Mouse (Mus musculus) forelimb bud, embryonic 11.5 days (tissue): ENCODE results near the gene Styx.

Experiments used
- DNase-seq: peaks from one replicate; pipeline ENCODE4 v3.0.0-alpha.2; 2012; ENCODE audit warnings: low read depth, low spot score

Styx gene

DNA sequence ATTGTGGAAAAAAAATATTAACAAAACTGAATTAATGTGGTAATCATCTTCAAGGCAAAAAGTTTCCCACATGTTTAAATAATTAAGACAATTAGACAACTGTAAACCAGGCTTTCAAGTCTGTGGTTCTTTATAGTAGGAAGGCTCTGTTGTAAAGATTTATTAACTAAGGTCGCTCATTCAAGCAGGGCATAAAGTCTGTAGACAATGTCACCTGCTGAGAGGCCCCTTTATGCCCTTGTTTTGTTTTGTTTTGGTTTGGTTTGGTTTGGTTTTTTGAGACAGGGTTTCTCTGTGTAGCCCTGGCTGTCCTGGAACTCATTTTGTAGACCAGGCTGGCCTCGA, 88.0 kb downstream of the Styx start:
- peak; percentile 67 for DNase-seq

DNA sequence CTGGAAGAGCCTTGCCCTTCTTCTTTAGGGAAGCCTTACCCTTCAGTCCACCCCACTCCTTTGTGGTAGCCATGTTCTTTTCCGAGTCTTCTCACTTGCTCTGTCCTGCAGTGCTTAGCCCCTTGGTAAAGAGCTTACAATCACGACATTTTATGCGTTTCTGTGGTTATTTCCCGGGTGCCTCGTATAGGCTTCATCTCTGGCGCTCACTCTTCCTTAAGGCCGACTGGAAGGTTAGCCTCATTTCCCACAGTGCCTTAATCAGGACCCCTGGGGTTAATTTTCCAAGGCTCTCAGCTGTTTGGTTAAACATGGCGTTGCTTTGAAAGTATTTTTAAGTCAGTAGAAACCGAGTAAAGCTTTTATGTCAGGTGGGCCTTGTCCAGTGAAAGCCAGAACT, 88.5 kb downstream of the Styx start:
- no peak for DNase-seq

DNA sequence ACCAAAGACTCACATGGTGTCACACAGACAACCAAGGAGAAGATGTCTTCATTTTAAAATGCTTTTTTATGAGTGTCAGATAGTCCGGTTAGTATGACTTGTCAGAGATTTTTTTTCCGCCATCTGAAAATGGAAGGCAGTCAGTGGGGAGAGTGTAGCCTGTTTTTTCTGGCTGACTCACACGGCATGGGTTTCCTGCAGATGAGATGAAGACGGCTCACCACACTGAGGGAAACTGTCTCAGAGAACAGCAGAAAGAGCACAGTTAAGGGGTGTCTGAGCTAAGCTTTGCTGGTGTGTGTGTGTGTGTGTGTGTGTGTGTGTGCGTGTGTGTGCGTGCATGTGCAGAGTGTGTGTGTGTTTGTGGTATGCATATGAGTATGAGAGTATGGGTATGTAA, 90.4 kb downstream of the Styx start:
- no peak for DNase-seq

DNA sequence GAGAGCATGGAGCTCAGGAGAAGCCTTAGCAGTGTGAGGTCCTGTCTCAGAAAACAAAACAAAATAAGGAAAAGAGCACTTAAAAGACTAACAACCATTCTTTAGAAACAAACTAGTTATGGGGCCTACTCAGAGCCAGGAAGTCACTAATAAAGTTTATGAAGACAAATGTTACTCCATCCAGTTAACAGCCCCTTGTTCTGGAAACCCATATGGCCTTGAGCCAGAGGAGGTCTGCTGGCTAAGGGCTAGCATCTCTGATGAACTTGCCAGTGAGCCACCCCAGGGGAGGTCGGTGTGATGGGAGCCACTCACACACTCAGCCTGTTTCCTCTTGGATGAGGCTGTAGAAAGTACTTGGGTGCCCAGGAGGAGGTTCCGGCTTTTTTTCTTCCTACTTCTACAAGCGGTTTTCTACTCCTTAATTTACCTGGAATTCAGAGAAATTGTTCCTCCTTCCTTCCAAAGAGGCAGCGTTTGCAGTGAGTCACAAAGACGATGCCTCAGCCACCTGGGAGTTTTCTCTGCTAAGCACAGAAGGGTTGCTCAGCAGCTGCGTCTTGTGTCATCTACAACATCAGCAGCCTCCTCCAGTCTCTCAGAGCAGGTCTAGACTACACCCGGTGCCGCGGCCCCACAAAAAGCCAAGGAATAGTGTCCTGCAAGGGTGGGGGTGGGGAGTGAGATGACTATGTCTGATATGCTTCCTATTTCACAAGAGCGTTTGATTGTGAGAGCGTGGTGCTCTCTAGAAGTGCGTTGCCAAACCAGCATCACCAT, 92.1 kb downstream of the Styx start:
- DNase-seq: peak; percentile 57

DNA sequence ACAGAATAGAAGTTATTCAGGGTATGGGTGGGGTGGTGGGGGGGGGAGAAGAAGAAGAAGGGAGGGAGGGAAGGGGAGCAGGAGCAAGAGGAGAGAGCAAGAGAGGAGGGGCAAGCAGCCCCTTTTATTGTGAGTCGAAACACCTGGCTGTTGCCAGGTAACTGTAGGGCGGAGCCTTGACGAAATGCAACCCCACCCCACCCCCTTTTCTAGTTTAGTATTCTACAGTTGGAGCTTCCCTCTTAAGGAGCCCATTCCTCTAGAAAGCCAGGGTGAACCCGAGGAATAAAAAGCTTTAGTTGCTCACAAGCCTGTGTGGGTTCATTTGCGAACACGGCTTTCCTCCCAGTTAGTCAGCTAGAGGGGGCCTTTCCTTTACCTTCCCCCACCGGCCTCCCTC, 94.0 kb downstream of the Styx start:
- DNase-seq: no peak

DNA sequence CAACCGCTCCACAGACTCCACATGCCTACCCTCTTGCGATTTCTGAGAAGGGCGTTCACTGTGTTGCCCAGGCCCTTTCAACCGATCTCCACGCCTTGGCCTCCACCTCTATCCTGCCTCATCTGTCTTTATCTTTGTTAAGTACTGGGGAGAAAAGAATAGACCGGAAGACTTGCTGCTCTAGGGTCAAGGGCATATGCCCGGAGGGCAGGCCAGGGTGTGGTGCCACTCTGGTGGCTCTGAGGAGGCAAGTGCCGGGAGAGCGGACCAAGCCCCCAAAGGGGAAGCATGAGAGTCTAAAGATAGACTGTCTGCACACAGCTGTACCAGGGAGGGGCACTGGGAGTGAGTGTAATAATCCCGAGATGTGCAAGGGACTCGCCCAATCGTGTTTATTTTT, 94.6 kb downstream of the Styx start:
- DNase-seq: no peak

DNA sequence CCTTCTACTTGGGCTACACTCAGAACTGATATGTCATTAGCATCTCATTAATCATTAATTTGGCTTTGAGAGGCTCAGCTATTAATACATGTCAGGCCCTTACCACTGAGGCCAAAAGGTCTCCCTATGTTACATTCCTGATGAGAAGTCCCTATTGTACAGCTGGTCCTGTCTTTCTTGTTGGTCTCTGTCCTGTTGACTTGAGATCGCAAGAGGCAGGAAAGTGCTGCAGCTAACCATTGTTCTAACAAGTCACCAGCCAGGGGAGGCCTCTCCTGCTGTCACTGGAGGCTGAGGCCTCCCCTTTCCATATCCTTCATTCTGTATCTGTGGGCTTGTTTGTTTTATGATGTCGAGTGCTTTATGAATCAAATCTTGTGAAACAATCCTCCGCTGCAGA, 95.9 kb downstream of the Styx start:
- no peak for DNase-seq

DNA sequence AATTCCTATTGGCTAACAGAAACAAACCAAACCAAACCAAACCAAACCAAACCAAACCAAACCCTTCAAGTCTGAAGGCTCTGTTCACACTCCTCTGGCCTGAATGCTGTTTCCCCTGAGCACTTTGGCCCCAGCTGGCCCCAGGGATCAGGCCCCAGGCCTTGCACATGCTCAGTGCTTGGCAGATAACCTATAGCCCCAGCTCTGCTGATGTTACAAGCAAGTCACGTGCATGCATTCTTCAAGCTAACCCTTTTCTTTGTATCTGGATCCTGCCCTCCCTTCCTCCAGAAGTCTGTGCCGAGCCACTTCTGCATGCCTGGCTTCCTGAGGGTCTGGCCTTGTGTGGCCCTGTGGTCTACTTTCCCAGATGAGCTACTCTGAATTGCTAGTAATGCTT, 100.2 kb downstream of the Styx start:
- DNase-seq: no peak

DNA sequence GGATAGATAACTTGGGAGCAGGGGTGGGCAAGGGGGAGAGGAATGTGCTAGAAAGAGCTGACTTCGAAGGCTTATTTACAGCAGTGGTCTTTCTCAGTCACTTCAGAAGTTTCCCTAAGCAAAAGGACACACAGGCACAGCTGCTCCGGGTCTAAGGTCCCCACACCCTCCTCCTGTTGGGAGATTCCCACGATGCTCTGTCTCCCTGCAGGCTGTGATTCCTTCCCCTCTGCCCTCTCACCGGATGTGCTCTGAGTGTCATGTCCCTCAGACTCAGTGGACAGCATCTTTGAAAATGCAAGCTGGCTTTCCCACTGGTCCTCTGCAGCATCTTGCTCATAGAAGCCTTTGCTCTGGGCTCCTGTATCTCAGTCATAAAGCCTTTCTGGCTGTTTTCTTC, 101.3 kb downstream of the Styx start:
- no peak for DNase-seq

DNA sequence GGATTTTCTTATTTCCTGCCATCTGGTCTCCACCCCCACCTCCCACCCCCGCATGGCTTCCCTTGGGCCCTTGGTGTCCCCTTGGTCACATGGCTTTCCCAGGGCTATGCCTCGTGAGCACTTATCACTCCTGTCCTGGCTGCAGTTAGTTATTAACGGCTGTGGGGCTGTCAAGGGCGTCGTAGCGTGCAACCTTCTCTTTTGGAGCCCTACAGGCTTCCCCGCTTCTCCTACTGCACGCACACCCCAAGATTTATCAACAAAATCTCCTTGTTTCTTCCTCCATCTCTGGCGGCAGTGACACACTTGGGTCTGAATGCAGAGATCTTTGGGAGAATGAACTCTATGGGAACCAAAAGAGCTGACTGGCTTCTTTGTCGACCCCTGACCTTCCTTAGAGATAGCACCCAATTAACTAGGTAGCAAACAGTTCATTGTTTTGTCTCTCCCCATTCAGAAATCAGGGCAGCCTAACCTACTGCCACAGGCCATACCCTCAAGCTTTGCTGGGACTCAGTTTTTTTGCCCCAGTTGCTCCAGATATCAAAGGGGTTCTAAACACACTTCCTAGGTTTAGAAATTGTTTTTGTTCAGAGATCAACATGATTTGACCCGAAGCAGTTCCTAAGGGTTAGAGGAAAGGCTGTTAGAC, 102.1 kb downstream of the Styx start:
- no peak for DNase-seq

DNA sequence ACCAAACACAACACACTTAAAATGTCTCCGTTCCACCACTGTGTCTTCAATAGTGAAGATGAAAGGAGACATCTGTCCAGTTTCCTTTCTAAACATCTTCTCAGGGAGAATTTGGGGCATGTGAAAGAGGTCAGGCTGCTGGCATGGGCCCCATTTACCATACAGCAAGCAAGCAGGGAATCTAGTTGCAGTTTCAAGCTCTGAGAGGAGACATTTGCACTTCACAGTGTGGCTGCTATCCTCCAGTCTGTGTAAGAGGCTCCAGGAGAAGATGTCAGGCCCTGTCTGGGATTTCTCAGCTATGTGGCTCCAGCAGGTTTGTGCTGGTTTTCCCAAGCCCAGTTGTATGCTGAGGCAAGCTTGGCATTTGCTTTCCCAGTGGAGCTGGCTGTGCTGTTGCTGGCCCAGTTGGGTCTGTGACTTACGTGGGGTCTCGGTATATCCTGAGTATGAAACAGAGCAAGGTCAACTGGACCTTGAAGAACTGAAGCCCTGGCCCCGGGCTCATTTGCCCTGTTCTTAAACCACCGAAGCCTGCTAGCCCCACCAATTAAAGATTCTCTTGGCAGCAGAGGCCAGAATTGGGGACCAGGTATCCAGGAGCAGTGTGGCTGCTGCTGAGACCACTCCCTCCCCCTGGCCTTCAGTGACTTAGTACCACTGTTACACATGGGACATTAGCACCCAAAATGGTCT, 102.8 kb downstream of the Styx start:
- no peak for DNase-seq

DNA sequence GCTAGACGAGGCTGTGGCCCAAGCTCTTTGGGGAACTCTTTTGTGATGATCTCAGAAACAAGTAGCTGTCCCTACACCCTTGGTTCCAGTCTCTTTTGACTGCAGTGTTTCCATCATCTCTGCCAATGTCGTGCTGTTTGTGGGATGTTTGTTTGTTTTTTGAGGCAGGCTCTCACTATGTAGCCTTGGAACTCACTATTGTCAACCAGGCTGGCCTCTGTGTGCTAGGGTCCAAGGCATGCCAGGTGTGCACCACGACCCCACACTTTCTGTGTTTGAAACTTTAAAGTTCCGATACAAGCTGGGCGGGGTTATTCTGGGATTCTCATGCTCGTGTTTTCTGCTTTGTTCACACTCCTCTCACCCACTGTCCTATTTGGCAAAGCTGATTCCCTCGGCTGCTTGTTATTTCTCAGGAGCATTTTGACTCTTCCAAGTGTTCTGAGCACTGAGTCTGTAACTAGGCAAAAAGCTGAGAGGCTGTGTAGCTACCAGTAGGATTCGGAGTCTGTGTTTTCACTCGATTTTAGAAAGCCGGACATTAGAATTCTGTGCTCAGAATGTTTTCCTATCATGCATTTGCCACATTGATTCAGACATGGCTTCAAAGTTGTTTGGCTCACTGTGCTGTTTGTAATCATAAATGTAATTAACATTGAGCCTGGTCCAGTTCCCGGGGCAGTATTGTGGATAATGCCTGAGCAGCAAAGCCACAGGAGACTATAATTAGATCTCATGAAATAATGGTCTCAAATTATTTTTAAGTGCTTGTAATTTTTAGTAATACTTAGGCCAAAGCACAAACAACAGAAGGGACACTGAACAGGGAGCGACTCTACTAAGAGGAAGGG, 105.0 kb downstream of the Styx start:
- DNase-seq: no peak

DNA sequence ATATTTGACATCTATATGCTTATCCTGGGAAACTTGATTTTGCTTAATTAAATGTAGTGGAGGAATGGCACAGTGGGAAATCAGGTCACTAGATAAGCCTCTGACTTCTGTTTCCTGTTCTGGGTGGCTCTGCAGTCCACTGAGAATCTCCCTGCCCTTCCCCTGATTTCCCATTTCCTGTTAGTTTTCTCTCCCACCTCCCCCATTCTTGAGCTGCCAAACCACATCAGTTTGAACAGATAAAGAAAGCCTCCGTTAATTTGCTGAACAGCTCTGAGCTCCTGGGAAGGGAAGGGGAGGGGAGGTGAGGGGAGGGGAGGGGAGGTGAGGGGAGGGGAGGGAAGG, 105.6 kb downstream of the Styx start:
- no peak for DNase-seq

DNA sequence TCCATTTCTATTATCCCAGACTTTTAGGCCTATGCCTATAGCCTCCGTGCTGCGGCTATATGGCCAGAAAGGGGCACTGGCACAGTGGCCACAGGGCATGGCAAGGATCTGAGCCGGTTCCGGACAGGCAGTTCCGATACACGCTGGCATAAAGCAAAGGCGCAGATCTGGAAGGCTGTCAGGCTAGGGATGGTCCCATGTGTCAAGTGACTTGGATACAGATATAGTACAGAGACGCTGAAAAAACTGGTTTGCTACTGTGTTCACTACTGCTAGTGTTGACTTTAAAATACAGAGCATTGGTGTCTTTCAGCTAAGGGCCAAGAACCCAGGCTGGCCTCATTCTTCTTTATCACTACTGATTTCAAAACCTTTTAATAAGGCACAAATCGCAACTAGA, 106.1 kb downstream of the Styx start:
- no peak for DNase-seq

DNA sequence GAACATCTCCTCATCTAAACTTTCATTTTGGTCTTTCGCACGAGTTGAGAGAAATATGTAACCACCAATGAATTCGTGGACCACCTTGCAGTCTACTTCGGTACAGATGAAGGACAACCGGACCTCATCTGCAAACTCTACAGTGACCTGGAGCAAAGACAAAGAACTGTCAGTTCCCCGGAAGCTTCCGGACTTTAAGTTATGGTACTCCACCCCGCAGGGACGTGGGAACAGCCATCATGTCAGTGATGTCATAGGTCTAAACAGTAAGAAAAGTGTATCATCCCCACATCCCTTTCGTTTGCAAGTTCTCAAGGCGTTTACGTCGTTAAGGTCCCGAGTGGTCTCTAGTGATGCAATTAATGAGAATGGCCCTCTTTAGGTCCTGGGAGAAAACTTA, 109.0 kb downstream of the Styx start:
- no peak for DNase-seq

DNA sequence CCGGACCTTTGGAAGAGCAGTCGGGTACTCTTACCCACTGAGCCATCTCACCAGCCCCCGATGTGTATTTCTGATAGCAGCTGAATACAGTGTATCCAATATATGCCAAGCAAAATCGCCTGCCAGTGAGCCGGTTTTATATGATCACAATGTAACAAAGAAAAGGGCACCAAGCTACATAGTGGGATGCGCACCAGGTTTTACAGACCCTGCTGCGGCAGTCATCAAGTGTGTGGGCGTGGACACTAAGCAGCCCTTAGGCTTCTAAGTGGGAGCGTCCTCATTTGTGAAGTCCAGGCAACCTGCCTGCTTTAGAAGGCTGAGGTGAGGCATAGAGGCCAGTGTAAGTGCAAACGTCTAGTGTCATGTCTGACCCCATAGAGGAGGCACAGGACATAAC, 109.6 kb downstream of the Styx start:
- DNase-seq: no peak

DNA sequence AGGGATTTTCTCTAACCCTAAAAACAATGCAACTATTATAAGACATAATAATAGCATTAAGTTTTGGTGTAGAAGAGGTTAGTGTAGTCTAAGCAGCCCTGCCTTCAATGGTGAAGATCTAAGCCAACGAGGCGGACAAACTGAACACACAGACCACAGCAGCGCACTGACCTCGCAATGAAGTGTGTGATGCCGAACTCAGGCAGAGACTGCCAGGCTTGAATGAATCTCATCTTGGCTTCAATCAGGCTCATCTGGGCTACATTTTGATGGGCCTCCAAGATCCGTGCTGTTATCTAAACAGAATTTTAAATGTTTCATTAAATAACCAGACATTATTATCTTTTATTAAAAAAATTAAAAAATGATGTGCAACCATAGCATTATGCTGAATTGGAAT, 111.1 kb downstream of the Styx start:
- DNase-seq: no peak

DNA sequence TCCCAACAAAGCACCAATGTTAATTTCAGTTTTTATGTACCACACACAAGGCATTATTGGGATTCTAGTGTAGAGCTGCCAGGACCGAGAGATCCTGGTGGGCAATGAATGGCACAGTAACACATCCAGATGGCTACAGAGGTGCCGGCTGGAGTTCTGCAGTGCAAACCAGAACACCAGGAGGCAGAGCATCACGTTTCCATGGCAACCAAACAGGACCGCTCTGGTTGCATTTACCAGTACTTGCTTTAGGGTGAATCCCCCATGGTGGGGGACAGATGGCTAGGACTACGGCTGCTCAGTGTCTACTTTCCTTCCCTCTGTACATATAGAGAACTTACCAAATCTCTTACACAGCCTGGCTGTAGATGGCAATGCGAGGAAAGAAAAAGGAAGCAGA, 111.5 kb downstream of the Styx start:
- peak; percentile 81 for DNase-seq

DNA sequence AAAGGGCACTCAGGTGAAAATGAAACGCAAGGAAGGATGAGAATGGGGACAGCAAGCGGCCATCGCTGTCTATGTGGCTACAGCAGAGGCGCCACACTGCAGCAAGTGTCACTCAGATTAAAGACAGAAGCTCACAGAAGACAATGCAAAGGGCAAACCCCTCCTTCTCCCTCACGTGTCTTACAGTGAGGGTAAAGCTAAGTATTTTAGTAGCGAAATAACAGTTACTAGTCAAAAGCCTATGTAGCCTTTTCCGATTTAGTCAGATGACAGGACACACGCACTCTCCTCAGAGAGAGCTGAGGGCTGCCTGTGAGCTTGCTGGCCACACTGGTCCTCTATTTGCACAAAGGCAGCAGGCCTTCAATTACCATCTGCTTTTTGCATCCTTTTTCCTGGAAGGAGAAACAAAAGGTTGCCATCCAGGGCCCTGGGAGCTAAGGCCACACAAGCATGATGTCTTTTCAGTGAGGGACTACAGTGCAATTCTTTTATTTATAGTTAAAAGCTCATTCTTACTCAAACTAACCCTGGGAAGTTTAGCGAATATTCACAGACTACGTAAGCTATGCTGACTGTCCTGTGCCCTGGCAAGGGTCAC, 112.1 kb downstream of the Styx start:
- no peak for DNase-seq

DNA sequence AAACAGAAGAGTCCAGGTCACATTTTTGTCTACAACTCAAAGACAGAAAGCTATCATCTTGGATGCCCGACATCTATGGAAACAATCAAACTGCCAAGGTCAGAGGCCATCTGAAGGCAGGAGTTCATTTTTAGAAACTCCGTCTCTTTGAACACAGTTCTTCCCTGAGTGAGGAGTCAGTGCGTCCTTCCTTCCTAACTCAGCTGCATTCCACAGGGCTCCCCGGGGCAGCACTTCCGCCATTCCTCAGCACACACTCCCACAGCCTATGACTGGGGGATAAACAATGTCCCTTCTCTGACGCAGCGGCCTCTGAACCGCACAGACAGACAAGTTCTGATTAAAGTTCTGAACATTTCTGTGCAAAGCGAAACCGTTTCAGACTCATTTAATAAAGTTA, 112.7 kb downstream of the Styx start:
- DNase-seq: no peak

DNA sequence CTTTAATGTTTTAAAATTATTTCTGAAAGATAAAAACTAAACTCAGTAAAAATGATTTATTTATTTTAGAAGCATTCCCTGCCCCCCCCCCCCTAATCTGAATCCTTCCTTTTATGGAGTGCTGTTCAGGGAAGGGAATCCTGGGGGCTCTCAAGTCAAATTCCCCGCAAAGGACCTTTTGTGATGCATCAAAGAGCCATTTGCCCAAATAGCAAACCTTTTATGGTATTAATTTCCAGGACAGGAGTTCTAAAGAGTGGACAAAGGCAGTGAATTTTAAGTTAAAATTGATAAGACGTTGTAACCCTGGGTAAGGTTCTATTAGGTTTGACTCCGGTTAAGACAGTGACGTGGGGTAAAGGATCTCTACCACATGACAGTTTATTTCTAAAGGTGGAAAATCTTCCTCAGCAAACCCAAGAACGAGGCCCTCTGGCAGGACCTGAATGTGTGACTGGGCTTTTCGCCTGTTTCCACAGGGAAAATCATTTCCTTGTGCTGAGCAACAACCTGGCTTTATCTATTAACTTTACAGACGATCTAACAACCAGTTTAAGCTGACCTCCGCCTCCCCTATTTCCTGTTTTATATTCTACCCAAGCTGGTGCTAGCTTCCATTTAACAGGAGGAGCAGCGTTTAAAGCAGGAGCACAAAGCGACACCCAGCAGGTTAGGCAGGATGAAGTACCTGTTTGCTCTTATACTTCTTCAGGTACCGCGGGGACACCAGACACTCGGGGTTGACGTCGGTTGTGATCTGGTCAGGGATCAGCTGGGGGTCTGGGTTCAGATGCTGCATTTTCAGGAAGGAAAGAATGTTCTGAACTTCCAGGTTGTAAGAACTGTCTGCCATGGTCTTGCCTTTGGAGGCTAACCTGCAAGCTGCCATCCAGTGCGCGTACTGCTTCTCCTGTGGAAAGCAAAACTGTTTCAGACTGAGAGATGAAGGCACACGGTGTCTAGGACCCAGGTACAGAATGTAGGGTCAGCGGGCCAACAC, 113.4 kb downstream of the Styx start:
- no peak for DNase-seq
